In genomic region chr2:103564427-103565023, GRCm38 (mm10) we compare ENCODE assay signal across 7 mouse cellular contexts. TPM values are rescaled to one million over a fixed set of nuclear protein-coding genes. Genes with fewer than 3 reads are reported as not detected.
DNase-seq lines count a peak whose midpoint lies in the region; ATAC-seq lines count a peak whose summit lies in the region.

No protein-coding gene starts in this region.

- intact Hi-C loops in left cerebral cortex, postnatal 10 days (cut with DNase I): loop anchor here (2.0 to 10.0 kb wide), 5 partner anchors 73 to 440 kb away; no protein-coding TSS in a partner anchor

- peak; percentile 77 for DNase-seq in thymus, postnatal 0 days (ENCODE audit: low spot score)
- DNase-seq in thymus, postnatal 25 days: no peak
- DNase-seq in liver, embryonic 13.5 days: no peak
- DNase-seq in ovary, adult 18-20 months (ENCODE audit: low spot score): no peak
- no peak for DNase-seq in left cerebral cortex, postnatal 10 days (ENCODE audit: extremely low spot score in 1 of 2, low spot score in 2 of 2)
- no peak for DNase-seq in frontal cortex, postnatal 10 days (ENCODE audit: low spot score in 2 of 2)

- no peaks in the 10 kb centered on the region for H3K36me3 ChIP-seq in forebrain, embryonic 12.5 days (replicated peaks)
- no peaks in the 10 kb centered on the region for H3K36me3 ChIP-seq in liver, embryonic 13.5 days

- no peak for ATAC-seq in forebrain, embryonic 12.5 days (ENCODE audit: low FRiP score)
- no peak for ATAC-seq in liver, embryonic 13.5 days (ENCODE audit: low read depth)

- peaks cover 33% of the 10 kb centered on the region for H3K4me1 ChIP-seq in forebrain, embryonic 12.5 days
- H3K4me1 ChIP-seq in liver, embryonic 13.5 days (replicated peaks): peaks cover 35% of the 10 kb centered on the region

- peak overlapping the region; percentile 97 for H3K4me2 ChIP-seq in forebrain, embryonic 12.5 days
- H3K4me2 ChIP-seq in liver, embryonic 13.5 days: peak overlapping the region; percentile 91

- peak overlapping the region; percentile 67; the same call in 1 of the 2 replicates for H3K4me3 ChIP-seq in forebrain, embryonic 12.5 days (replicated peaks)
- peak overlapping the region; percentile 70; the same call in 1 of the 2 replicates for H3K4me3 ChIP-seq in liver, embryonic 13.5 days (replicated peaks)

- 12% methylated on average over 8 of the region's 8 CpGs for WGBS in forebrain, embryonic 12.5 days
- 10% methylated on average over 8 of the region's 8 CpGs for WGBS in liver, embryonic 13.5 days (ENCODE audit: insufficient replicate concordance)

- H3K27me3 ChIP-seq in forebrain, embryonic 12.5 days: peaks cover 16% of the 10 kb centered on the region
- H3K27me3 ChIP-seq in liver, embryonic 13.5 days: peaks cover 81% of the 10 kb centered on the region

- peak overlapping the region; percentile 37; the same call in 1 of the 2 replicates for H3K27ac ChIP-seq in forebrain, embryonic 12.5 days
- H3K27ac ChIP-seq in liver, embryonic 13.5 days: no peak overlapping the region

- H3K9me3 ChIP-seq in forebrain, embryonic 12.5 days: no peaks in the 10 kb centered on the region
- no peaks in the 10 kb centered on the region for H3K9me3 ChIP-seq in liver, embryonic 13.5 days (replicated peaks)

- peak overlapping the region; percentile 36; the same call in 1 of the 2 replicates for H3K9ac ChIP-seq in forebrain, embryonic 12.5 days
- no peak overlapping the region for H3K9ac ChIP-seq in liver, embryonic 13.5 days

RNA-seq across cellular contexts. Expression of gene Abtb2, which starts 1.6 kb away (rescaled TPM):
- polyA plus RNA-seq in thymus, postnatal 0 days (2015; fragmentation: Nextera tagmentation; extraction: Ambion mirVana): 37.2 and 37.4 TPM in 2 replicates
- polyA plus RNA-seq in forebrain, embryonic 12.5 days (2016; fragmentation: Nextera tagmentation; extraction: Ambion mirVana): 14.9 and 15.7 TPM in 2 replicates
- polyA plus RNA-seq in liver, embryonic 13.5 days (2015; fragmentation: Nextera tagmentation; extraction: Ambion mirVana): 1.9 and 2.6 TPM in 2 replicates
- 10 to 100 TPM; 10.7 to 11.0 TPM for total RNA-seq in left cerebral cortex, postnatal 10 days (2021)
